Mouse (Mus musculus): Measurements from ENCODE around the gene Lpin1.

DNA sequence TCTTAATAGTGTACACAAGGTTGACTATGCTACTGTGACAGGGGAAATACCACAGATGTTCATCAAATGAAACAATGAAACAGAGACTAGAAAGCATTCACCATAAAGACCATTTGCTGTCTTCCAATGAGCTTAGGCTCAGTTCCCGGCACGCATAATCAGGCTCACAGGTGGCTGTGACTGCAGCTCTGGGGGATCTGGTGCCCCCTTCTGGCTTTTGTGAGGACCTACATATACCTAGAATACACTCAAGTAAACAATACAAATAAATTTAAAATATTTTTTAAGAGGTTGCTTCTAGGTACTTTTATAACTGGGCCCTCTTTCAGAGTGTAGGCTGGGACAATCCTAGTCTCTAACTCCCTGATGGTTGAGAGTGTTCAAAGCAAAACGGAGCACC is 106.5 kb downstream of the Lpin1 start:
- TF ChIP-seq POLR2A (IDR thresholded peaks at IDR 0.05; ENCODE audit: borderline replicate concordance, low read depth, low read length), result no peak
- TF ChIP-seq CTCF (IDR thresholded peaks at IDR 0.05; ENCODE audit: low read depth, low read length), result no peak
